Mouse (Mus musculus) thymus, postnatal 10 days (tissue): ENCODE data around the gene Pex16.

Experiments used
- DNase-seq, 2 experiments: peaks; one replicate each; pipeline ENCODE4 v3.0.0; 2021; ENCODE audit warnings: low spot score in 2 of 2

Gene Pex16

GRCm38 (mm10) chr2:92370821-92371805 is 3.4 kb upstream of the Pex16 start:
- DNase-seq: peak in 1 of 2 experiments; percentile 16

- DNase-seq: no peak
Measured at GRCm38 (mm10) chr2:92371971-92372690, 2.3 kb upstream of the Pex16 start.

GRCm38 (mm10) chr2:92372767-92373436 is 1.6 kb upstream of the Pex16 start:
- no peak for DNase-seq

DNA sequence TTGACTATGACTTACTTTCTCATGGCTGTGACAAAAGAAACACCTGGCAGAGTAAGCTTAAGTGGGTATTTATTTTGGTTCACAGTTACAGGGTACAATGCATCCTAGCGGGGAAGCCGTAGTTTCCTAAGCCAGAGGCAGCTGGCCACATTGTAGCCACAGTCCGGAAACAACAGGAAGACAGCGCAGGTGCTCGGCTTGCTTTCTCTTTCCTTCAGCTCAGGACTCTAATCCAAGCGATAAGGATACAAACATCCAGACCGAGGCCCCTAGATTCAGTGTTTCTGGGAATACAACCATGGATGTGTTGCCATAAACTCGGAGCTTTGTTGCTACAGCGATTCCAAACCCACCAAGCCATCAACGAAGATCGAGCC is 1.1 kb upstream of the Pex16 start:
- DNase-seq: peak in 1 of 2 experiments; percentile 21

DNA sequence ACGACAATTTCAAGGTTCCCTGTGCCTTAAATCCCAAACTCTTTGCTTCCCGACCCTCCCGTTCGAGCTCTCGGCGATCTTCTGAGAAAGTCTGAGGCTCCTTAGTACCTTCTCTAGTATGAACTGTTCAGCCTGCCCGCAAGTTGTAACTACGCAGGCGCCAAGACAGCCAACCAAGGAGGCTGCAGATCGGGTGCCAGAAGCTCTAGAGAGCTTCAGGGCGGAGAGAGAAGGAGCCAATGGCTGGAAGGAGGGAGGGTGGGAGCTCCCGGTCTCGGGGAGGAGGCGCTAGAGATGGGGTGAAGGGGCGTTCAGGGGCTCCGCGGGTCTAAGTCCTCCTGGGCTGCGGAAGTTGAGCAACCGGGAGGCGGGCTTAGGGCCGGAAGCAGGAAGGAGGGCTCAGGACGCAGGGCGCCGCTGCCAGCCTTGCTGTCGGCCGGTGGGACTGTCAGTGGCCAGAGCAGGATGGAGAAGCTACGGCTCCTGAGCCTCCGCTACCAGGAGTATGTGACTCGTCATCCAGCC is 685 bp downstream of the Pex16 start:
- peak; percentile 93 to 97 for DNase-seq

- DNase-seq: no peak
Measured at GRCm38 (mm10) chr2:92375788-92376187, 1.3 kb downstream of the Pex16 start.

DNA sequence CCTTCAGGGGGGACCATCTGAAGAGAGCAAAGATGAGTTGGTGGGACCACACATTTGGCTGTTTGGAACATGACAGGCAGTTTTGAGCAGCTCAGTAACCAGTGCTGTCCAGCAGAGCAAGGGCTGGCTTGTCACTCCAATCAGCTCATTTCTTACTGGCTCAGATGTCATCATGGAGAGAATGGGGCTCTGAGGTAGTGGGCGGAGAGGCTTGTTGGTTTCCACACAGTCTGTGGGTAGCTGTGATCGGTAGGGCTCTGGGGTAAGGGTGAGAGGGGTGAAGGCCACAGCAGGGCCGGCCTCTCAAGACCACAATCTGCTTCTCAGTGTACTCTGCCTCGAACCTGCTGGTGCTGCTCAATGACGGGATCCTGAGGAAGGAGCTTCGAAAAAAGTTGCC is 1.8 kb downstream of the Pex16 start:
- DNase-seq: no peak

DNA sequence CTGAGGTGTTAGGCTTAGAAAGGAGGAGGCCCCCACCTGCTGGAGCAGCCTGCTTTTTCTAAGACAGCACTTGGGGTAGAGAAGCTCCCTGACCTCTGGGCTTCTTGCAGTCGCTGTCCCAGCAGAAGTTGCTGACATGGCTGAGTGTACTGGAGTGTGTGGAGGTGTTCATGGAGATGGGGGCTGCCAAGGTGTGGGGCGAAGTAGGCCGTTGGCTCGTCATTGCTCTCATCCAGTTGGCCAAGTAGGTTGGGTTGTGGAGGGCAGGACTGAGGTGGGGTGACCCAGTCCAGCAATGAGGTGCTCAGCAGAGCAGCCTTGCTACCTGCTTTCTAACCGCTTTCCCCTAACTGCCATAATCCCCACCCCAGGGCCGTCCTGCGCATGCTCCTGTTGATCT is 2.8 kb downstream of the Pex16 start:
- no peak for DNase-seq

GRCm38 (mm10) chr2:92379783-92380494 is 5.5 kb downstream of the Pex16 start:
- DNase-seq: no peak

DNA sequence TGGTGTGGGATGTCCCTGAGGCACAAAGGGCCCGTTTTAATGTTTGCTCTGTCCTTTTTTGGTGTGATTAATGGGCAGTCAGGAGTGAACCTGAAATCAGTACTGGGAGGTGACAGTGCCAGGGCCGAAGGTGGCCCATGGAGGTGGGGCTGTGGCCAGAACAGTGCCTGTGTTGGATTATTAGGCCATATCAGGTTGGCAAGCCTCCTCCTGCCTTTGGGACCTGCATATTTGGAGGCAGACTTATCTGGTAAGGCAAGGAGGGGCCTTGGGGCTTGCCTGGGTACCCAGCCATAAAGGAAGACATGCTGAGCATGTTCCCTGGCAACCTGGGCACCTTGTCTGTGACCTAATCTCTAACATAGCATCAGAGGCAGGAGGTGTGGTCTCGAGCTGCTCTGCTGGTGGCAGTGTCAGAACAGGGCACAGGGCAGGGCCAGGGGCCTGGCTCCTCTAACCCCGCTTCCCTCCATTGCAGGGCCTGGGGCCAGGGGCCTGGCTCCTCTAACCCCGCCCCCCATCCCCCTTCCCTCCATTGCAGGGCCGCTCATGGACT is 6.1 kb downstream of the Pex16 start:
- DNase-seq: no peak

GRCm38 (mm10) chr2:92381161-92381560 is 6.7 kb downstream of the Pex16 start:
- DNase-seq: no peak

DNA sequence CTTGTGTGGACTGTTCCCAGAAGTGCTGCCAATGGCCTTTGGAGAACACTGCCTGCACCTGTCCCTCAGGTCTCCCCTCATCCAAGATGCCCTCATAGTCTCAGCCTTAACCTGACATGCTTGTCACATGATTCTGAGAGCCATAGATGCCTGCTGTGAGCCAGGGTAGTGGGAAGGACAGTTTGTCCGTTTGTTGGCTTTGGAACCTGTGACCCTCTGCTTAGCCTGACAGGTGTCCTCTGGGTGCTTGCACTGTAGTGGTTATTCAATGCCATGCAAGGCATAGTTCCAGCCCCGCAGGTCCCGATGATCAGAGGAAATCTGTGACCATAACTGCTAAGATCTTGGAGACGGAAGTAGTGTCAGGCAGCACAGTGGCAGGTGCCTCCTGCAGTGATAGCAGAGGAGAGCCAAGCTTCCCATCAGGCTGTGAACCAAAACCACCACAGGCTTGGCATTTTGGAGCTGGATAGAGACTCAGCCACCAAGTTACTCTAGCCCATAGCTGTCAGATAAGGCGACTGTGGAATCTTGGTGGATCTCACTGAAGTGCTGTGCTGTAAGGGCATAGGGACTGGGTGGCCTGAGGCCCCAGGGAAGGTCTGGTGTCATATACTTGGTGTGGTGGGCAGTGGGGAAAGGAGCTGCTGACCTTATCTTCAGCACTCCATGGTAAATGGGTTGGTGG is 7.6 kb downstream of the Pex16 start, which contains the start of gene 1700029I15Rik:
Gene 1700029I15Rik, plus strand, starts transcription at position 638 of the 688 bp plus-strand sequence.
- no peak for DNase-seq

- DNase-seq: no peak
Measured at GRCm38 (mm10) chr2:92382759-92383158, 8.3 kb downstream of the Pex16 start.

GRCm38 (mm10) chr2:92384101-92384500 is 9.6 kb downstream of the Pex16 start:
- peak; percentile 42 to 45 for DNase-seq

- no peak for DNase-seq
Measured at GRCm38 (mm10) chr2:92385113-92386051, 10.9 kb downstream of the Pex16 start.

- DNase-seq: no peak
Measured at GRCm38 (mm10) chr2:92386821-92387570, 12.5 kb downstream of the Pex16 start.

DNA sequence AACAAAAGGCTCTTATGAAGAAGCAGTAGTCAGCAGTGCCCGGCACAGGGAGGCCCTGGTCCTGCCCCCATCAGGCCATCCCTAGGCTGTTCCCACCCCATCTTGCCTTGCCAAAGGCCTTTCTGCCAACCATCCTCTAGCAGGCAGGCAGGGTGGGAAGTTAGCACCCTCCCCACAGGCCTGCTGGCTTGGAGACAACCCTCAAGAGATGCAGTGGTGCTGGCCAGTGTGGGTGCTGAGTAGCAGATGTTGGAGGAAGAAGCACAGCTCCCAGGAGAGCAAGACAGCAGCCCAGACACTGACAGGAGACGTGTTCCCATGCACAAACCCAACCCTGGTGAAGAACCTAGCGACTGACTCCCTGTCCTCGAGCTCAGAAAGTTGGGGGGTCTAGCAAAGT is 13.2 kb downstream of the Pex16 start:
- DNase-seq: no peak

GRCm38 (mm10) chr2:92388081-92388517 is 13.6 kb downstream of the Pex16 start:
- DNase-seq: no peak
